Mouse (Mus musculus): ENCODE results near the gene D930048N14Rik.
"Not testable (repeated sequence)": the region's sequence is repeated elsewhere in the genome, so short reads cannot be mapped to it uniquely, and the experiment has no call there.

Gene D930048N14Rik

GRCm38 (mm10) chr11:51652889-51653418 is 2.2 kb downstream of the D930048N14Rik start:
- DNase-seq (ENCODE audit: low spot score in 2 of 2) = no peak

- DNase-seq (ENCODE audit: low spot score in 2 of 2) = no peak
Measured at GRCm38 (mm10) chr11:51653736-51654135, 3.0 kb downstream of the D930048N14Rik start.

- no peak for DNase-seq (ENCODE audit: low spot score in 2 of 2)
Measured at GRCm38 (mm10) chr11:51654891-51655290, 4.1 kb downstream of the D930048N14Rik start.

GRCm38 (mm10) chr11:51656798-51657521 is 6.2 kb downstream of the D930048N14Rik start:
- no peak for DNase-seq (ENCODE audit: low spot score in 2 of 2)

- DNase-seq (ENCODE audit: low spot score in 2 of 2) = no peak
Measured at GRCm38 (mm10) chr11:51658291-51658690, 7.5 kb downstream of the D930048N14Rik start.

- peak in 1 of 2 experiments; percentile 55 for DNase-seq (ENCODE audit: low spot score in 2 of 2)
Measured at GRCm38 (mm10) chr11:51658705-51659104, 8.0 kb downstream of the D930048N14Rik start.

- no peak for DNase-seq (ENCODE audit: low spot score in 2 of 2)
Measured at GRCm38 (mm10) chr11:51661867-51662365, 11.2 kb downstream of the D930048N14Rik start.

GRCm38 (mm10) chr11:51662632-51663031 is 11.9 kb downstream of the D930048N14Rik start:
- no peak for DNase-seq (ENCODE audit: low spot score in 2 of 2)

- DNase-seq (ENCODE audit: low spot score in 2 of 2) = not testable (repeated sequence)
Measured at GRCm38 (mm10) chr11:51664747-51665146, 14.0 kb downstream of the D930048N14Rik start.

- no peak for DNase-seq (ENCODE audit: low spot score in 2 of 2)
Measured at GRCm38 (mm10) chr11:51670846-51671245, 20.1 kb downstream of the D930048N14Rik start.

- no peak for DNase-seq (ENCODE audit: low spot score in 2 of 2)
Measured at GRCm38 (mm10) chr11:51671376-51671775, 20.6 kb downstream of the D930048N14Rik start.

- DNase-seq (ENCODE audit: low spot score in 2 of 2) = no peak
Measured at GRCm38 (mm10) chr11:51673291-51673690, 22.5 kb downstream of the D930048N14Rik start.

GRCm38 (mm10) chr11:51675386-51675785 is 24.6 kb downstream of the D930048N14Rik start:
- no peak for DNase-seq (ENCODE audit: low spot score in 2 of 2)

- peak in 1 of 2 experiments; percentile 30 for DNase-seq (ENCODE audit: low spot score in 2 of 2)
Measured at GRCm38 (mm10) chr11:51677737-51678418, 27.1 kb downstream of the D930048N14Rik start.

- DNase-seq (ENCODE audit: low spot score in 2 of 2) = no peak
Measured at GRCm38 (mm10) chr11:51679466-51679865, 28.7 kb downstream of the D930048N14Rik start.

- peak; percentile 76 to 93 for DNase-seq (ENCODE audit: low spot score in 2 of 2)
Measured at GRCm38 (mm10) chr11:51681324-51681975, 30.7 kb downstream of the D930048N14Rik start.

- DNase-seq (ENCODE audit: low spot score in 2 of 2) = no peak
Measured at GRCm38 (mm10) chr11:51681976-51682374, 31.2 kb downstream of the D930048N14Rik start.

GRCm38 (mm10) chr11:51688330-51689328 is 37.9 kb downstream of the D930048N14Rik start, which contains the start of gene 0610009B22Rik:
Gene 0610009B22Rik (minus strand): TSS chr11:51688874.
- peak; percentile 98 to 100 for DNase-seq (ENCODE audit: low spot score in 2 of 2)

GRCm38 (mm10) chr11:51689343-51689742 is 38.6 kb downstream of the D930048N14Rik start:
- DNase-seq (ENCODE audit: low spot score in 2 of 2) = no peak

GRCm38 (mm10) chr11:51690597-51690996 is 39.8 kb downstream of the D930048N14Rik start:
- not testable (repeated sequence) for DNase-seq (ENCODE audit: low spot score in 2 of 2)

GRCm38 (mm10) chr11:51694984-51695383 is 44.2 kb downstream of the D930048N14Rik start:
- DNase-seq (ENCODE audit: low spot score in 2 of 2) = no peak

Measured in spleen, postnatal 10 days (tissue).